ENCODE assay signal across 23 mouse cellular contexts in the genomic region with DNA sequence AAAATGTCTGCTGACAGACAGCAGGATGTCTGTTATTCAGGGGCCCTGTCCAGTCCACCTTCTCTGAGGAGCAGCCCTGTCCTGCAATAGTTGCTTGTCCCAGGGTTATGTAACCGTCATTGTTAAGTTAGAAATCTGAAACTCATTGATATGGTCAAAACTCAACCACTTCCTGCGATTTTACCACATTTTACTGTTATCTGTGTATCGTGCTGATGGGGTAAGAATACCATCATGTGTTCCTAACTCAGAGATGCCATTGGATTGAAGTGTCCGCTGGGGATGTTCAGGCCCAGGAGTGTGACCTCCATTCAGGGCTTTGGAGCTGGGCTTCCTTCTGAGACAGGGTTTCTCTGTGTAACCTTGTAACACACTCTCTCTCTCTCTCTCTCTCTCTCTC. TPM values are rescaled to one million over a fixed set of nuclear protein-coding genes. Genes with fewer than 3 reads are reported as not detected.
"Had no signal": no experiment of that assay in that cellular context is flagged by ENCODE, and none has a peak within 500 bp of the region (broad histone marks: within the 10 kb centered on the region; RNA-seq: fewer than 3 reads in every experiment).

No protein-coding gene starts in this region.

- H3K4me1 ChIP-seq: limb, embryonic 12.5 days; limb, embryonic 15.5 days; midbrain, embryonic 12.5 days; midbrain, embryonic 15.5 days; neural tube, embryonic 12.5 days; neural tube, embryonic 15.5 days; stomach, embryonic 15.5 days had no signal

- H3K9ac ChIP-seq: limb, embryonic 12.5 days; limb, embryonic 15.5 days; liver, embryonic 14.5 days; liver, postnatal 0 days; lung, embryonic 14.5 days; midbrain, embryonic 12.5 days; midbrain, embryonic 15.5 days; neural tube, embryonic 12.5 days; neural tube, embryonic 15.5 days; stomach, embryonic 15.5 days had no signal

- H3K36me3 ChIP-seq: limb, embryonic 12.5 days; limb, embryonic 15.5 days; midbrain, embryonic 12.5 days; midbrain, embryonic 15.5 days; neural tube, embryonic 12.5 days; neural tube, embryonic 15.5 days; stomach, embryonic 15.5 days had no signal

- ATAC-seq: liver, postnatal 0 days; lung, postnatal 0 days; midbrain, embryonic 15.5 days had no signal

- H3K9me3 ChIP-seq: limb, embryonic 12.5 days; limb, embryonic 15.5 days; midbrain, embryonic 12.5 days; midbrain, embryonic 15.5 days; neural tube, embryonic 12.5 days; neural tube, embryonic 15.5 days; stomach, embryonic 15.5 days had no signal

- H3K4me3 ChIP-seq: left cerebral cortex, adult 2 months; limb, embryonic 12.5 days; limb, embryonic 15.5 days; midbrain, embryonic 12.5 days; midbrain, embryonic 15.5 days; neural tube, embryonic 12.5 days; neural tube, embryonic 15.5 days; stomach, embryonic 15.5 days had no signal

- H3K27me3 ChIP-seq: limb, embryonic 12.5 days; limb, embryonic 15.5 days; midbrain, embryonic 12.5 days; midbrain, embryonic 15.5 days; neural tube, embryonic 12.5 days; neural tube, embryonic 15.5 days; stomach, embryonic 15.5 days had no signal

- H3K27ac ChIP-seq: kidney, postnatal 0 days; left cerebral cortex, adult 2 months; limb, embryonic 12.5 days; limb, embryonic 15.5 days; liver, embryonic 14.5 days; midbrain, embryonic 12.5 days; midbrain, embryonic 15.5 days; neural tube, embryonic 12.5 days; neural tube, embryonic 15.5 days; stomach, embryonic 15.5 days had no signal

- H3K4me2 ChIP-seq: limb, embryonic 12.5 days; limb, embryonic 15.5 days; liver, embryonic 11.5 days; lung, embryonic 14.5 days; midbrain, embryonic 12.5 days; midbrain, embryonic 15.5 days; neural tube, embryonic 12.5 days; neural tube, embryonic 15.5 days; stomach, embryonic 15.5 days had no signal

- DNase-seq: kidney, adult 18-20 months; kidney, adult 9 months; kidney, postnatal 36 days; layer of hippocampus, postnatal 36 days; left cerebral cortex, postnatal 4 days; liver, postnatal 0 days; lung, embryonic 14.5 days; retina, postnatal 1 day; thymus, postnatal 25 days had no signal

RNA-seq across cellular contexts. Expression of a gene that starts 51.1 kb away (rescaled TPM):
- polyA plus RNA-seq: midbrain, embryonic 15.5 days; small intestine, adult 2 months; spleen, adult 2 months had no signal
